Mouse (Mus musculus) hindbrain, embryonic 14.5 days (tissue): ENCODE measurements at regions not wholly inside any gene's neighbourhood (a gene's known extent, or its start where the extent isn't known, plus 50 kb on each side); places are given as distances from the start of the nearest gene placed in this dataset.

Experiments used
- ATAC-seq: fragments of 200-750 bp; cut with Nextera tagmentation; 2 replicates; pipeline ENCODE4 v1.8.0; 2017; ENCODE audit warnings: moderate number of reproducible peaks, mild to moderate bottlenecking, moderate TSS enrichment, moderate library complexity; ENCODE audit not compliant: low FRiP score
- DNase-seq: peaks from one replicate; pipeline ENCODE4 v3.0.0-alpha.2; 2015; ENCODE audit warnings: low spot score
- H3K27ac ChIP-seq: fragments of 300-500 bp; sonication (generic); 2 replicates; pipeline ENCODE4 v1.5.1; 2014; ENCODE audit warnings: mild to moderate bottlenecking, moderate library complexity
- H3K27me3 ChIP-seq: fragments of 300-500 bp; sonication (generic); 2 replicates; pipeline ENCODE4 v1.6.1; 2014; ENCODE audit warnings: mild to moderate bottlenecking, low read length, mixed read lengths; ENCODE audit not compliant: control insufficient read depth, insufficient read depth
- H3K36me3 ChIP-seq: fragments of 300-500 bp; sonication (generic); replicated peaks from 2 replicates; pipeline ENCODE4 v1.6.1; 2014; ENCODE audit not compliant: control insufficient read depth, insufficient read depth
- H3K4me1 ChIP-seq: fragments of 300-500 bp; sonication (generic); replicated peaks from 2 replicates; pipeline ENCODE4 v1.6.1; 2014; ENCODE audit warnings: antibody characterized with exemption, low read length, mixed read lengths; ENCODE audit not compliant: control insufficient read depth, insufficient read depth
- H3K4me2 ChIP-seq: fragments of 300-500 bp; sonication (generic); replicated peaks from 2 replicates; pipeline ENCODE4 v1.6.1; 2014; ENCODE audit warnings: mild to moderate bottlenecking, moderate library complexity
- H3K4me3 ChIP-seq: fragments of 300-500 bp; sonication (generic); replicated peaks from 2 replicates; pipeline ENCODE4 v1.5.1; 2014; ENCODE audit warnings: mild to moderate bottlenecking, low read length
- H3K9ac ChIP-seq: fragments of 300-500 bp; sonication (generic); 2 replicates; pipeline ENCODE4 v1.6.1; 2014
- H3K9me3 ChIP-seq: fragments of 300-500 bp; sonication (generic); 2 replicates; pipeline ENCODE4 v1.6.1; 2016; ENCODE audit warnings: low read length; ENCODE audit not compliant: control insufficient read depth
- WGBS: fragments of 180-500 bp; shearing (Covaris S2); extraction: QIAGEN DNeasy Blood & Tissue Kit; methylation state at CpG from one replicate; pipeline ENCODE4 v1.1.7; 2014; 5-methylcytosine and 5-hydroxymethylcytosine counted together

GRCm38 (mm10) chr17:79455229-79455628, 100.3 kb upstream of the Cdc42ep3 start:
- Histone ChIP-seq H3K36me3 (no peaks in the 10 kb centered on the region), H3K4me2 (no peak overlapping the region), H3K4me1 (no peaks in the 10 kb centered on the region; the same call in 1 of the 2 replicates), H3K27ac (no peak overlapping the region), H3K27me3 (no peaks in the 10 kb centered on the region), H3K9me3 (no peaks in the 10 kb centered on the region), H3K4me3 (no peak overlapping the region), H3K9ac (no peak overlapping the region)
- DNase-seq (no peak), ATAC-seq (no peak)
- WGBS: 67% methylated on average over 7 of the region's 7 CpGs

DNA sequence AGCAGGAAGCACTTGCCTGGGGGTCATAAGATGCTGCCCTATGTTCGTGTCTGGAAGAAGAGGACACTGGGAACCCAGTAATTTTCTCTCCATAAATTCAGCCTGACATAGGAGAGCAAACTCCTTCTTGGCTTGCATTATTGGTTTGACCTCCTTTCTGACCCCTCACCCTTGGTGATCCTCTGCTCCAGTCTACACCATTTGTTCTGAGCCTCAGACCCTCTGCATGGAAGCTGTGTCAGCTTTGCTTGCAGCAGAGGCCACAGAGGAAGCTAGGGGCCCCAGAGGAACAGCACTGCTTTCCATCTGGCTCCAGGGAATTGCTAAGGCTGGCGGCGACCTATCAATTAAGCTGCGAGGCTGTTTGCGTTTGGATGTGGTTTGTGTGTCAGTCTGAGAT, 102.7 kb upstream of the Cdc42ep3 start:
- H3K4me1 ChIP-seq: no peaks in the 10 kb centered on the region
- no peak for ATAC-seq

GRCm38 (mm10) chr17:79461681-79462091, 106.8 kb upstream of the Cdc42ep3 start:
- H3K9me3 ChIP-seq: no peaks in the 10 kb centered on the region
- H3K27ac ChIP-seq: no peak overlapping the region
- H3K36me3 ChIP-seq: no peaks in the 10 kb centered on the region
- no peak for ATAC-seq
- no peak overlapping the region for H3K4me3 ChIP-seq
- H3K9ac ChIP-seq: no peak overlapping the region
- DNase-seq: no peak
- H3K4me1 ChIP-seq: no peaks in the 10 kb centered on the region
- H3K4me2 ChIP-seq: no peak overlapping the region
- WGBS: 72% methylated on average over 3 of the region's 3 CpGs
- no peaks in the 10 kb centered on the region for H3K27me3 ChIP-seq

More for the DNA sequence above, 102.7 kb upstream of the Cdc42ep3 start:
- H3K4me3 ChIP-seq: no peak overlapping the region
- no peak for DNase-seq
- H3K27ac ChIP-seq: no peak overlapping the region
- 50% methylated on average over 5 of the region's 5 CpGs for WGBS
- H3K9ac ChIP-seq: no peak overlapping the region
- H3K27me3 ChIP-seq: no peaks in the 10 kb centered on the region
- H3K36me3 ChIP-seq: no peaks in the 10 kb centered on the region
- H3K9me3 ChIP-seq: no peaks in the 10 kb centered on the region
- no peak overlapping the region for H3K4me2 ChIP-seq

GRCm38 (mm10) chr17:79463074-79463694, 108.3 kb upstream of the Cdc42ep3 start:
- Histone ChIP-seq H3K9me3 (no peaks in the 10 kb centered on the region), H3K4me2 (no peak overlapping the region), H3K36me3 (no peaks in the 10 kb centered on the region), H3K4me3 (no peak overlapping the region), H3K9ac (no peak overlapping the region), H3K27ac (no peak overlapping the region), H3K27me3 (no peaks in the 10 kb centered on the region), H3K4me1 (no peaks in the 10 kb centered on the region)
- no peak for DNase-seq
- 89% methylated on average over 10 of the region's 10 CpGs for WGBS
- ATAC-seq: no peak

GRCm38 (mm10) chr17:79465666-79466065, 110.8 kb upstream of the Cdc42ep3 start:
- H3K4me3 ChIP-seq: no peak overlapping the region
- no peak overlapping the region for H3K27ac ChIP-seq
- no peak overlapping the region for H3K9ac ChIP-seq
- H3K4me2 ChIP-seq: no peak overlapping the region
- H3K9me3 ChIP-seq: no peaks in the 10 kb centered on the region
- no peaks in the 10 kb centered on the region for H3K4me1 ChIP-seq
- DNase-seq: no peak
- WGBS: 96% methylated on average over 9 of the region's 9 CpGs
- H3K27me3 ChIP-seq: no peaks in the 10 kb centered on the region
- no peak for ATAC-seq
- no peaks in the 10 kb centered on the region for H3K36me3 ChIP-seq

- Histone ChIP-seq H3K27me3 (no peaks in the 10 kb centered on the region), H3K36me3 (no peaks in the 10 kb centered on the region), H3K4me3 (no peak overlapping the region), H3K4me1 (no peaks in the 10 kb centered on the region), H3K9ac (no peak overlapping the region), H3K9me3 (no peaks in the 10 kb centered on the region), H3K4me2 (no peak overlapping the region), H3K27ac (no peak overlapping the region)
- WGBS: 80% methylated on average over 2 of the region's 2 CpGs
- no peak for DNase-seq
- no peak for ATAC-seq
Measured at GRCm38 (mm10) chr17:79471639-79472038, 116.7 kb upstream of the Cdc42ep3 start.

DNA sequence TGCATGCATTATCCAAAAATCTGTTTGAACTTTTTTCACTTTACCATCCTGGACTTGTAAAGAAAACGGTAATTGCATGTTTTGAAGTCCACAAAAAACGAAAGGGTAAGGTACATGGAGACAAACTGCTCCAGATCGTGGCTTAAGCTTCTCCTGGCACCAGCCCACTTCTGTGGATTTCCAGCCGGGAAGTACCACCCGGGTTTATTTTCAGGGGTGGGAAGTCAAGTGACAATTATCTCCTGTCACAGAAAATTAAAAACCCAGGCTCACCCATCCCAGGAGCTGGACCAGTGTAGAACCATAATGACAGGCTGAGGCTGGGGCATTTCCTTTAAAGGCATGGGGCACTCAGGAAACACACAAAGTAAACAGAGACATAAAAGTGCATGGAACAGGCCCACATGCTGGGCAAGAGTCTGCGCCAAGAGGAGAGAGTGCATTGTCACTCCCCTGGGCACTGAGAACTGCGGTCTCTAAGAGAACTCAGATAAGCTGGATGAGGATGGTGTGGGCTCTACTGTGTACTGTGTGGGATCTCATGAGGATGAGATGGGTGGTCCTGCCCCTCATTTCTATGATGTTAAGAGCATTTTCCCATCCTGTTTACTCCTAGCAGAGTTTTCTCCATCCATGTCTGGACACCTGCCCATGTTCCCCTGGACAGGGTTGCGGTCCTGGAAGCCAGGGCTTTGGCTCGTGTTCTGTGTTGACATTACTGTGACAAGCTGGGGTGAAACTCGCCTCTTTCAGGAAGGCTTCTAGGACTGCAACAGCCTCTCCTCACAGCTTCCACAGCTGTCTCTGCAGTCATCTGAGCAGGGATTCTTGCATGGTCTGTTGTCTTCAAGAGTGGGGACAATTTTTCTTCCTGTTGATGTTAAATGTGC, 117.5 kb upstream of the Cdc42ep3 start:
- H3K27ac ChIP-seq: no peak overlapping the region
- no peak overlapping the region for H3K9ac ChIP-seq
- H3K4me2 ChIP-seq: no peak overlapping the region
- no peaks in the 10 kb centered on the region for H3K4me1 ChIP-seq
- ATAC-seq (0 out of 2 replicates have a peak, but pooled peaks have one; percentile 14), DNase-seq (no peak)
- no peak overlapping the region for H3K4me3 ChIP-seq
- no peaks in the 10 kb centered on the region for H3K27me3 ChIP-seq
- no peaks in the 10 kb centered on the region for H3K9me3 ChIP-seq
- 67% methylated on average over 10 of the region's 10 CpGs for WGBS
- H3K36me3 ChIP-seq: no peaks in the 10 kb centered on the region

- Histone ChIP-seq H3K27me3 (no peaks in the 10 kb centered on the region), H3K4me1 (no peaks in the 10 kb centered on the region), H3K9me3 (no peaks in the 10 kb centered on the region), H3K36me3 (no peaks in the 10 kb centered on the region), H3K9ac (no peak overlapping the region), H3K27ac (no peak overlapping the region), H3K4me2 (no peak overlapping the region), H3K4me3 (no peak overlapping the region)
- DNase-seq (no peak), ATAC-seq (no peak)
- 85% methylated on average over 8 of the region's 8 CpGs for WGBS
Measured at GRCm38 (mm10) chr17:79476671-79477070, 121.8 kb upstream of the Cdc42ep3 start.

DNA sequence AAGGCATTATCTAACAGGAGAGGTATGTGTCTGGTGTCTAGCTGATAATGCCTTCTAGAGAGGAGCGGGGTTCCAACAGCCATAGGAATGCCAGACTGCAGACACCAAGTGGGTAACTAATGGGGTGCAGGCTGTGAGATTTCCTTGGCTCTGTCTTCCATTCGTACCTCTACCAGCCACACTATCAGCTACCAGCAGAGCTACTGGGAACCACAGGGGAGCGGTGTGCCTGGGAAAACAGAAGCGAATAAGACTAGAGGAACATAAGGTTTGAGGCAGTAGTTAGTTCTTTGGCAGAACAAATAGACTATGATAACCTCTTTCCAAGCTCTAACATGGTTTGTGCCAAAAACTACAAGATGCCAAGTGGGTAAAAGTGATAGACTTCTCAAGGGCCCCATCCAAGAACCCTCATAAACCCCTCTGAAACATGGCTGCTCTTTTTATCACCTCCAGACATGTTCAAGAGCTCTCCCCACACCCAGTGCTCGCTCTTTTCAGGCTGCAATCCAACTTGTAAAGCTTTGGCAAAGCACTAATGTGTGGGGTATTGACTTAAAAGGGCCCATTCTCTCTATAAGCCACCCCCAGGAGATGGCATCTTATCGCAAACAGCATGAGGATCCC, 126.3 kb upstream of the Cdc42ep3 start:
- Histone ChIP-seq H3K4me3 (no peak overlapping the region), H3K4me1 (no peaks in the 10 kb centered on the region), H3K27me3 (no peaks in the 10 kb centered on the region), H3K4me2 (no peak overlapping the region), H3K36me3 (no peaks in the 10 kb centered on the region), H3K27ac (no peak overlapping the region), H3K9me3 (no peaks in the 10 kb centered on the region), H3K9ac (no peak overlapping the region)
- ATAC-seq (no peak), DNase-seq (no peak)
- 89% methylated on average over 6 of the region's 6 CpGs for WGBS
